Mouse (Mus musculus) bone marrow, adult 2 months (tissue): ENCODE measurements around the gene Gpr22.

ENCODE experiments used
- CTCF ChIP-seq: fragments of 200-500 bp; IDR thresholded peaks from 2 replicates; pipeline ENCODE4 v1.5.1; 2011; ENCODE audit warnings: low read length, control low read depth; ENCODE audit not compliant: control insufficient read depth, insufficient read depth
- POLR2A ChIP-seq: fragments of 200-500 bp; IDR thresholded peaks from 2 replicates; pipeline ENCODE4 v1.6.1; 2011; ENCODE audit warnings: low read depth, mild to moderate bottlenecking, control low read depth, low read length, borderline replicate concordance; ENCODE audit not compliant: control insufficient read depth

GRCm38 (mm10) chr12:31726707-31727106, 13.0 kb upstream of the Gpr22 start:
- TF ChIP-seq CTCF, result no peak
- TF ChIP-seq POLR2A, result no peak
